Mouse (Mus musculus) heart, postnatal 25 days (tissue): Measurements from ENCODE around the gene Sectm1a. TPM values are rescaled to one million over a fixed set of nuclear protein-coding genes. Genes with fewer than 3 reads are reported as not detected.
"Not testable (repeated sequence)": the region's sequence is repeated elsewhere in the genome, so short reads cannot be mapped to it uniquely, and the experiment has no call there.

Experiments used
- DNase-seq: peaks from one replicate; pipeline ENCODE4 v3.0.0; 2022; ENCODE audit warnings: low spot score
- intact Hi-C: fragments of 180-260 bp; cut with DNase I; formaldehyde crosslinking; loops from one replicate; pipeline ENCODE4 v1.15.1; 2025
- total RNA-seq, 2 experiments: library from RNA; stranded (reverse); gene quantifications; 2 replicates each; pipeline ENCODE4 v1.2.3; 2021

The Sectm1a gene
- total RNA-seq, 2 experiments from 2014 or later: not detected

DNA sequence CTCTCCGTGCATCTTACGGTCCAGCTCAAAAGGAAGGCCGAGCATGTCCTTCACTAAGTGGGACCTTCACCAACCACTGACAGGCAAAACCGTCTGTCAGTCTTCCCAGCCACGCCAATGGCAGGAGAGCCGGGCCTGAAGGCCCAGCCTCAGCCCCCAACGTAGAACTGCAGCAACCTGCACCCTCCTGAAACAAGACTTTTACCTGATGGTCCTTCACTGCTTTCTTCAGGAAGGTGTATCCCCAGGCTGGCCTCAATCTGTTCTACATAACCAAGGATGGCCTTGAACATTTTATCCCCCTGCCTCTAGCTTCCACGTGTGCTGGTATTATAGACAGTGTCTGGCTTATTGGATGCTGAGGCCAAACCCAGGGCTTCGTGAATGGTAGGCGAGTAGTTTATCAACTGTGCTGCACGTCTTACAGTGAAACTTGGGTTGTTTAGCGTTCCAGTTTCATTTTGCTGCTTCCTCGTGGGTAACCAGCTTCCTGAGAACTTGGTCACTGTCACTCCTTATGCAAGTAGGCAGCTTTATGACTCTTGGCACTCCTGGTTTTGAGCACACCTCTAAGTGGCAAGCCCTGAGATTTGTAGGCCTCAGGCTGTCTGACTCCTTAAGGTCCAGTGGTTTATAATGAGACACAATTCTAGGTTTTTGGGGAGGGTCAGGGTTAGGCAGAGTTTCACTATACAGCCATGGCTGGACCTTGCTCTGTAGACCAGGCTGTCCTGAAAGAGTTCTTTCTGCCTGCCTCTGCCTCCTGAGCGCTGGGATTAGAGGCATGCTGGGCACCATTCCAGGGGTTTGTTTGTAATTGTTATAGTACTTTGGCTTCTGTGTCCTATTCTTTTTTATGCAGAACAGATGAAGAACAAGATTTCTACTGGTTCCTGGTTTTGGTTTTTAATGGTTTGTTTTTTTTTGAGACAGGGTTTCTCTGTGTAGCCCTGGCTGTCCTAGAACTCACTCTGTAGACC is 11.9 kb upstream of the Sectm1a start:
- intact Hi-C loops: no loop called here
- DNase-seq: no peak

DNA sequence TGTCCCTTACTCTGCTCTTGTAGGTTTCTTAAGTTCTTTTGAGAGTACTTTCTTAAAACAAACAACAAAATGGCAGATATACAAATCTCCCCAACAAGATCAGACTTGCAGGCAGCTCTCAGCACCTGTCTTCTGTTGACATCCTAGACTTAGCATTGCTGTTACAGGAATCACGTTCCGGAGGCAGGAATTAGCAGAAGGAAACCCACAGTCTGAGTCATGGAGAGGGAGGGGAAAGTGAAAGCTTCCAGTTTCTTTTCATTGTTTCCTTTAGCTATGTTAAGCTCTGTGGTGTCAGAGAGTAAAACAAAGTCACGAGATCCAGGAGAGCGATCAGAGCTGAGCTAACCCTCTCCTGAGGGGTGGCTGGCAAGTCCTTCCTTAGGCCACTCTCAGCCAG is 9.9 kb upstream of the Sectm1a start:
- no peak for DNase-seq
- intact Hi-C loops: no loop called here

DNA sequence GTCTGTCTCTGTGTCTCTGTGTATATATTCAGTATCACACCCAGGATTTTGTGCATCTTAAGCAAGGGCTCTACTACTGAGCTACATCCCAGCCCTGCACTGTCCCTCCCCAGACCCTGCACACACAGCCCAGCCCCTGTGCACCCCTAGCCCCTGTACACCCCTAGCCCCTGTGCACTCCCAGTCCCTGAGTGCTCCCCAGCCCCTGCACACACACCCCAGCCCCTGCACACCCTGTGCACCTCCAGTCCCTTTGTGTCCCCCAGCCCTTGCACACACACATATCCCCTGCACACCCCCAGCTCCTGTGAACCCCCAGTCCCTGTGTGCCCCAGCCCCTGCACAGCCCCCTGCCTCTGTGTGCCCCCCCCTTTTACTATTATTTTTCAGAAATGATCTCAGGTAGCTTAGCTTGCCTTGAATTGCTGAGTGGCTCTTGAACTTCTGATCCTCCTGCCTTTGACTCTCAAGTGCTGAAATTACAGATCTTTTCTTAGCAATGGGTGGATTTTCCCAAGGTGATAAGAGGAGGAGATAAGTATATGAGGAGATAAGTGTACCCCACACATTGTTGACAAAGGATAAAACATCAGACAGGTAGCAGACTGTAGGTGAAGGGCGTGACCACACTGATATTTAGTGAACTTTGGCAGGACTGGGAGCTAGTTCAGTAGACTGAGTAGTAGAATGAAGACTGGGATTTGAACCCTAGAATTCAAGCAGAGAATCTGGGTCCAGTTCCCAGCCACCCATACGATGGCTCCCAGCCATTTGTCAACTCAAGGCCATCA is 8.9 kb upstream of the Sectm1a start:
- no peak for DNase-seq
- intact Hi-C loops: no loop called here

DNA sequence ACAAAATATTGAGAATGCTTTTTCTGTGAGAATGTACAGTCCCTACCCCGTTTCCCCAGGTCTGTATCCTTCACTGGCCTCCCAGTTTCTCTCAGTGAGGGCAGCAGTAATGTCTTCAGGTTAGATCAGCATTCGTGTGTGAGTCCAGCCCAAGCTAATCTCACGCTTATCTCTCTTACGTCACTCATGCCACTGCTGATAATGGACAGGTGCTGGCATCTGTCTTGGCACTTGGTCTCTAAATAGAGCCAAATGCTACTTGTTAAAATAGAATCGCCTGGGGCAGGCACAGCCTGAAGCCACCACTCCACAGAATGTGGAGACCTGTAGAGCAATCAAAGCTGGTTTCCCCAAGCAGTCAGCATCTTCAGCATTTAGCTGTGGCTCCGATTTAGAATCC is 8.0 kb upstream of the Sectm1a start:
- intact Hi-C loops: no loop called here
- no peak for DNase-seq

DNA sequence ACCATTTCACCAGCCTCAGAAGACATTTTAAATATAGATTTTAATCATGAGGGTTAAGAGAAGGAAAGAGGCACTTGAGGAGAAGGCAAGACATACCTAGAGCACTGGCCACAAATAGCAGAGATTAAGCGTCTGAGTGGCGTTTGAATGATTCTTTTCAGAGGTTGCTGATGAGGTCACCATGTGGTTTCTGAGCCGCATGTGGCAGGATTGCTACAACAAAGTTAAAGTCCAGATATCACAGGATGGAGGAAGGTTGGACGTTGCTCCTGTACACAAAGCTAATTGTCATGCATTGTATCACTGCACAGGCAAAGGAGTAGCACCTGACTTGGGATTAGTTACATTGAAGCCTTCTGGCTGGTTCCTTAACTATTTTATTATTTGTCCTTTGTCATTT is 5.3 kb upstream of the Sectm1a start:
- intact Hi-C loops: no loop called here
- DNase-seq: no peak

DNA sequence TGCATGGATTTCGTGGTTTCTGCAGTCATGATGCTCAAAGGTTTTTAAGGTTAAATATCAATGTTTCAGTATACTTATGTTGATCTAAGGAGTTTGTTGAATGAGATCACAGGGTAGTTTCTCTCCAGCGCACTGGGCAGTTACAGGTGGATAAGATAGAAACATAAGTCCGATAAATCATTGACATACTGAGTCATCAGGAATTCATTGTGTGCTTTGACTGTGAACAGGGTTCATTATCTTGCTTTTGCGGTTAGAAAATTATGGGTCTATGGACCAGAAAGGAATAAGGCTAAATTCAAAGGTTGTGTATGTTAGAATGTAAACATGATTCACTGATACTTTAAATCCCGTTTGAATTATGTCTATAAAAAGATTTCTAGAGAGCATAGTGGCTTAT is 4.2 kb upstream of the Sectm1a start:
- intact Hi-C loops: no loop called here
- DNase-seq: no peak

DNA sequence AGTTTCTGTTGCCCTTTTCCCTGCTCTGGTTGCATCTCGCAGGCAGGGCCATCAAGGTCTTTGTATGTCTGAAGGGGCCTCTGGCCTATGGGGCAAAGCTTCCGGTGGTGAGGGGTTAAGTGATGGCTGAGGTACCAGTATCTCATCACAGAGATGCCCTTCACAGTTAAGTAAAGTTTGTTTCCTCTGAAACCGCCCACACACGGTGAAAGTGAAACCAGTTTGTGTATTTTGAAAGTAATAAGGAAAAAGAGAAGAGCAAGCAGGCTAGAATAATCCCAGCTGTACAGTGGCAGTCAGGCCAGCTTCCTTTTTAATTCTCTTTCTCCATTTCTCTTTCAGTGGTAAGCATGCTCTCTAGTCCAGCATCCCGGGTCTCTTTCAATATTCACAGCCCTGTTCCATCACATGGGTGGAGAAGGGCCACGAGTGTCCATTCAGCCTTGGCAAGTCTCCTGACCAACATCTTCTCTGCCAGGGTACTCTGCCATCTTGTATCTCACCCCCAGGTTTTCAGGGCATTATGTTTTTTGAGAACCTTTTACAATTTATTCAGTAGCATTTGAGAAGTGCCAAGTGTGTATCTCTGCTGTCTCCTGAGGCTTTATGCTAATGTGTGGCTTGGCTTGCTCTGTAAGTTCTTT is 2.0 kb upstream of the Sectm1a start:
- DNase-seq: no peak
- intact Hi-C loops: no loop called here

DNA sequence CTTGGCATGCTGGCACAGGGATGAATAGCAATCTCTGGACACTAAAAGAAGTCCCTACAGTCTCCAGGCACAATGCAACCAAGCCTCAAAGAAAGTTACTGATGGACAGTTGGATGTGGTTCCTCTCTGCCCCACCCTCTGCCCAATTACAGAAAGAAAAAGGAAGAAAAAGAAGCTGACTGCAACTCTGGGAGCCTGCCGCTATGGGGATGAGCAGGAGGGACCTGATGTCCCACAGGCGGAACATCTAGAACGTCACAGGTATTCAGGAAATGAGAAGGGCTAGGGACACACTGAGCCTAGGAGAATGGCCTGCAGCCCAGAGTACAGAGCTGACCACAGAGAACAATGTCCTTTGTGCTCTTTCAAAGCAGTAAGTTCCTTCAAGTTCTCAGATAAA is 1.2 kb upstream of the Sectm1a start:
- intact Hi-C loops: no loop called here
- DNase-seq: no peak

DNA sequence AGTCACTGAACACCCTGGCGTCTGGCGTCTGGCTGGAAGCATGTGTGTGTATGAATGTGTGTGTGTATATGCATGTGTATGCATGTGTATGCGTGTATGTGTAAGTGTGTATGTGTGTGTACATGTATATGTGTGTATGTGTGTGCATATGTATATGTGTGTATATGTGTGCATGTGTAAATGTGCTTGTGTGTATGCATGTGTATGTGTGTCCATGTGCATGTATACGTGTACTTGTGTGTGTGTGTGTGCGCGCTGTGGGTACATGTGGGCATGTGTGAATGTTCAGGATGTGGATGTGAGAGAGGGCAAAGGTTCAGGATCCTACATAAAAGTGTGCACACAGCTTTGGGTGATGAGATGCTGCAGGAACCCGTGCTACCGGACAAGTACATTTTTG is 690 bp downstream of the Sectm1a start:
- no peak for DNase-seq
- intact Hi-C loops: no loop called here

DNA sequence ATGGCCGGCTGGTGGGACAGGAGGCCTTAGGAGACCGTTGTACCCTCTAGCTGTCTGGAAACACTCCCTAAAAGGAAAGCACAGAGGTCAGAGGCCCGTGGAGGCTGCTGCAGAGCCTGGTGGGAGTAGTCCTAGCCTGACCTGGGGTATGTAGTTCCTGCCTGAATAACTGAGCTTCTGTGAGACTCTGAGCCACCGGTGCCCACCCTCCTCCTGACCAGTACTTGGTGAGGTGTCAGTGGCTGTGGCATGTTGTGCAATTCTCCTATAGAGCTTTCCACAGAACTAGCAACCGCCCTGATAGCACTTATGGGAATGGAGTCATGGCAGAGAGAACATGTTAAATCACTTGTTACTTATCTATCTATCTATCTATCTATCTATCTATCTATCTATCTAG is 5.4 kb downstream of the Sectm1a start:
- intact Hi-C loops: no loop called here
- no peak for DNase-seq

DNA sequence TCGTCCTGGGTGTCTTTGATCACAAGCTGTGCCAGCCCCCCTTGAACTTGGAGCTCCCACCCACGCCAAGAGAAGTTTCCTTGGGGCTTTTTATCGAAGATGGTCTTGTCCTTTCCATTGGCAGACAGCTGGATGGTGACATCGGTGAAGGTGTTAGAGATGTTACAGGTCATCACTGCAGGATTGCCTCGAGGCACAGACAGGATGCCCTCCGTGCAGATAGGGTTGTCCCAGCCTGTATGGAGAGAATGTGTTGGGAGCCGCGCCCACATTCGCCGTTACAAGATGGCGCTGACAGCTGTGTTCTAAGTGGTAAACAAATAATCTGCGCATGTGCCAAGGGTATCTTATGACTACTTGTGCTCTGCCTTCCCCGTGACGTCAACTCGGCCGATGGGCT is 11.4 kb downstream of the Sectm1a start:
- DNase-seq, intact Hi-C loops: not testable (repeated sequence)

DNA sequence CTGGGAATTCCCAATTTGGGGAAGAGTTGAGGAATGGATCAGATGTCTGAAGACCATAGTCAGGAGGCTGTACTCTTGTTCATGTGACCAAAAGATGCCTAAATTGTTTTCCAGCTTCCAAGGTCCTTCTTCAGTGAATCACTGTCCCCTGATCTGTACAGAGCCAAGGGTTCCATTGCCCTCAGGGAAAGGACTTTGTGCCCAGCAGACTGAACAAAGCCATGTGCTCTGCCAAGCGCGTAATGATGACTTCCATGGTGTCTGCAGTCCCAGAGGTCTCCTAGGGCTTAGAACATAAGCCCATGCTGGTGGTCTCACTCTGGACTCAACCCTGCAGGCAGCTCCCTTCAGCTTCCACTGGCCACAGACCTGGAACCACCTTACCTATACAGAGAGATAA is 13.1 kb downstream of the Sectm1a start:
- no peak for DNase-seq
- intact Hi-C loops: no loop called here

DNA sequence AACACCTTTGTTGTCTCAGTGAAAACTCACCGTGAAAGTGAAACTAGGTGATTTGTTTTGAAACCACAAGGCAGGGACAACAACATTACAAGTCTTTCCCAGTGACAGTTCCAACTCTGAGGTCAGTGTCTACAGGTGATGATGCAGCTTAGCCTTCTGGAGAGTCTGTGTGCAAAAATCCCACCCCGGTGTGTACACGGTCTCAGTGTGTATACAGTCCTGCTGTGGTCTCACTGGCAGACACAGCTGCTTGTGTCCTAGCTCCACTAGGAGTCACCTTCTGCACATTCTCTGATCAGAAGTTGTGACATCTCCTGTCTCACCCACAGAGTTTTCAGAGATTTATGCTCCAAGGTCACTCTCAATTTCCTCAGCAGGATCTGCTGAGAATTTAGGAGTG is 16.8 kb downstream of the Sectm1a start:
- DNase-seq: no peak
- intact Hi-C loops: loop anchor here (5.0 kb wide), 2 partner anchors 58 to 138 kb away; partner anchors contain the start of genes Hexdc and Ogfod3

DNA sequence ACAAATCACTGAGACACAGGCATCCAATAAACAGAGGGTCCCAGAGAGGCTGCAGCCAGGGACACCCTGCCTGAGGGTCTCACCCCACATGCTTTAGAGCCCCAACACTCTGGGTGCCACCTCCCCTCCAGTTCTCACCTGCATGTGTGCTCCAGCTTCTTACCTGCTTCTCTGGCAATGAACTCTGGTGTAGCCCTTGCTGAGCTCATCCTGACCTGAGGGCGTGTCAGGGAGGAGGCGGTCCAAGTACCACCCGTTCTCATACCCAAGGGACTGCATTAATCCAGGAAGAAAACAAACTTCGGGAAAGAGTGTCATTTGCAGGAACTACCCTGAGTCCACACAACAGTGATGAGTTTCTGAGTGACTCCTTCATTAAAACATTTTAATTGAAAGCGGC is 17.6 kb downstream of the Sectm1a start, which contains the start of gene Sectm1b:
Gene Sectm1b, minus strand, starts transcription at position 191 of the 400 bp plus-strand sequence.
- intact Hi-C loops: loop anchor here (5.0 kb wide), 2 partner anchors 59 to 139 kb away; partner anchors contain the start of genes Hexdc and Ogfod3
- DNase-seq: no peak

DNA sequence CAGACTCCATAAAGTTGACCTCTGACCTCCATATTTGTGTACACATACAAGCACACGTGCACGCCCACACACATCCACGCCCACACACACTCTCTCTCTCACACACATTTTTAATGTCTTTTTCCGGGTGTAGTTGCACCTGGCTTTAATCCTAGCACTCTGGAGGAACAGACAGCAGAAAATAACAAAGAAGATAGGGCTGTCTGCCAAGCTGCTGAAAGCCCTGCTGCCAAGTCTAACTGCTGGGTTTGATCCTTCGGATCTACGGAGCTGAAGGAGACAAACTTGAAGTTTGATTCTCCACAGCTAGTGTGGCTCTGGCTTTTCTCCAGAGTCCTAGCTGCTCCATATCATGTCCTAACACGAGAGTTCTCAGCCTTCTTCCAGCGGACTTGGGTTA is 19.4 kb downstream of the Sectm1a start:
- intact Hi-C loops: loop anchor here (5.0 kb wide), 2 partner anchors 61 to 141 kb away; partner anchors contain the start of genes Hexdc and Ogfod3
- no peak for DNase-seq

DNA sequence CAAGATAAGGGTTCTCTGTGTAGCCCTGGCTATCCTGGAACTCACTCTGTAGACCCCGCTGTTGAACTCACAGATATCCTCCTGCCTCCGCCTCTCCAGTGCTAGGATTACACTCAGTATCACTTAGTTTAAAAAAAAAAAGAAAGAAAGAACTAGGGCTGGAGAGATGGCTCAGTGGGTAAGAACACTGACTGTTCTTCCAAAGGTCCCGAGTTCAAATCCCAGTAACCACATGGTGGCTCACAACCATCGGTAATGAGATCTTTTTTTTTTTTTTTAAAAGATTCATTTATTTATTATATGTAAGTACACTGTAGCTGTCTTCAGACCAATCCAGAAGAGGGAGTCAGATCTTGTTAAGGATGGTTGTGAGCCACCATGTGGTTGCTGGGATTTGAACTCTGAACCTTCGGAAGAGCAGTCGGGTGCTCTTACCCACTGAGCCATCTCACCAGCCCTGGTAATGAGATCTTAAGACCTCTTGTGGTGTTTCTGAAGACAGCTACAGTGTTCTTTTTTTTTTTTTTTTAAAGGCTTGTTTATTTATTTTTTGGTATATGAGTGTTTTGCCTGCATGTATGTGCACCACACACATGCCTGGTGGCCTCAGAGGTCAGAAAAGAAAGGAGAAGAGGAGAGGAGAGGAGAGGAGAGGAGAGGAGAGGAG is 20.5 kb downstream of the Sectm1a start:
- intact Hi-C loops: loop anchor here (5.0 kb wide), 2 partner anchors 62 to 142 kb away; partner anchors contain the start of genes Hexdc and Ogfod3
- not testable (repeated sequence) for DNase-seq

DNA sequence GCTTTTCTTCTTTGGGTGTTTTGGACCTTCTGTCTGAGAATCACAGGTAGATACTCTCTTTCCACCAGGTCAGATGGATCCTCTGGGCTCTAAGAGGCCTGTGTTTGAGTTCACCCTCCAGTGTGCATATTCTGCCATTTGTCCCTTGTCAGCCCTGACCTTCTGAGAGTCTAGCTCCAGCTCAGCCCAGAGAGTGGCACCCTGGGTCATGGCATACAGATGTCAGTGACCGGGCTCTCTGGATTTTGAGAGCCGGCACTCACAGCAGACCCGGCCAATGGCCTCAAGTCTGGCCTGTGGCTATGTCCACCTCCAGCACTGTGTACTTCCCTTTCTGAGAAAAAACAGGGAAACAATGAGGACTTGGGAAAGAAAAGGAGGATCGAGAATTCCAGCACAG is 21.5 kb downstream of the Sectm1a start:
- DNase-seq: no peak
- intact Hi-C loops: no loop called here

DNA sequence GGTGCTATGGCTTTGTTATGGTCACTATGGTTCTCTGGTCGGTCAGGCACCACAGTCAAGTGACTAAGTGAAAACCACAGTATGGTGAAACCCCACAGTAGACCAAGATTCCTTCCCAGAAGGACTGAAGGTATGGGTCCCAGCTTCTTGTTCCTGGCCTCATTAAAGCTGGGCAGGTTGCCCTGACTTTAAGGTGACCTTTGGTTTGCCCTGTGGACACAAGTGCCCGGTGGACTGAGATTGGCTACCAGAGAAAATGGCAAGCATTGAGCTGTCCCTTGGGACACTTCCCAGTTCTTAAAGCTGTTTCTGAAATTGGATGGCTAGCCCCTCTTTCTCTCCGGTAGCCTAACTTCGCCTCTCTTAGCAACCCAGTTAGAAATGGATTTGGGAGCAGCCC is 22.1 kb downstream of the Sectm1a start:
- intact Hi-C loops: no loop called here
- DNase-seq: no peak

DNA sequence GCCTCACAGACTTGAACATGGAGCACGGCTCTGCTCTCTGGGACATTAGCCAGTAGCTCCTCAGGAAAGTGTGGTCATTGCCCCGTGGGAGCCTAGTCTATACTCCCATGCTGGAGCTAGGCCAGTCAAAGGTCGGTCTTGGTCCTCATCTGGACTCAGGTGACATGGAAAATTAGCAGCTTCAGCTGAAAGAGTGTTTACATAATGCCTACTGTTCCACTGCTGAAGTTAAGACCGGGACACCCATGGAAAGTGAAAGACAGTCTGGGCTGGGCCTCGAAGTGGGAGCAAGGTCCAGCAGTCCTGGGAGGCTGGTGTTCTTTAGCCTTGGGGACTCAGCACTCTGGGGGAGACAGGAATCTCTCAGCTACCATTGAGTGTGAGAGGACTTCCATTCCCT is 22.9 kb downstream of the Sectm1a start:
- DNase-seq: no peak
- intact Hi-C loops: no loop called here
